Mouse (Mus musculus): ENCODE measurements around the gene Mapkbp1.
A peak's percentile ranks its signal among the peaks of the same experiment; 100 is the strongest.

Gene Mapkbp1

DNA sequence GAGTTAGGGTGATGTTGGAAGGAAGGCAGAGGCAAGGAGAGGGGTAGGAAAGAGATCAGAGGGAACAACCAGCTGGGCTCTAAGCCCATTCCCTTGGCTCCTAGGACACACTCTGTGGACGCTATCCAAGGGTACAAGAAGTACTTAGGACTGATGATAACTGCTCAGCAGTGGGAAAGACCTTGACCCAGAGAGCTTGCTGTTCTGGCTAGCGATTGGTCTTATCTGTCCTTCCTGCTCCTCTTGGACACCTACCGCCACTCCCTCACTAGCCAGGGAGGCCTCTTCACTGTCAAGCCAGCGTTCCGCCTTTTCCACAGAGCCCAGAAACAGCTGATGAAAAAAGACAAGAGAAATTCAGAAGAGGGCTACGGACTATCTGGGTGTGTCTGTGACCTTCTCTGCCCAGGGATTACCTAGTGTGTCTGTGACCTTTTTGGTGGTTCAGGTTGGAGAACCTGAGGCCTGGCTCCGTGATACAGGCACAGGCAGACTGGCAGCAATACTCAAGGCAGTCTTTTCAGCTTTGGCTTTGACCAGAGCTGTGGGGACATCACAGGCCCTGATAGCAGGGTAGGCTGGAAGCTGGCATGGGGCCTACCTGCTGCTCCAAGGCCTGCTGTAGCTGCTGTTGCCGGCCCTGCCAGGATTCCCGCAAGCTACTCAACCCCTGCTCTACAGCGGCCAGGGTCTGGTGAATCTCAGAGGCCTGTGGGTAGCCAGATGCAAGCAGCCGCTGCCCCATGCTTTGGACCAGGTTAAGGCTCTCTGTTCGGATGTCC lies 82.5 kb downstream of the Mapkbp1 start:
- no peak for DNase-seq (ENCODE audit: low read depth)

DNA sequence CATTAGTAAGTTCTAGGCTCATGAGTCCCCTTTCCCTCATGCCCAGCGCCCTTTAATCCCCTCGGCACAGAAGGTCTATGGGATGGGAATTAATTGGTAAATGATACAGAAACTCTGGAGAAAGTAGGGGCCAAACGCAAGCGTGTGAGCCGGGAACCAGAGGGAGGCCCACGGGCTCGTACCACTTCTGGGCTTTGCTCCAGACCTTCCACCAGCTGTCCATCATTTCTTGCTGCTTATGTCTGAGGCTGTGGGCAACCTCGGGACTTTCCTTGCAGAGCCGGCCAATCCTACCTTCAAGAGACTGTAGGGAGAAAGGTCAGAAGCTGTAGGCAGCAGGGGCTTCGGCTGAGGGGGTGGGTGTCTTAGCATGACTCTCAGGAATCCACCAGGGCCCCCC lies 83.4 kb downstream of the Mapkbp1 start:
- no peak for DNase-seq (ENCODE audit: low read depth)

DNA sequence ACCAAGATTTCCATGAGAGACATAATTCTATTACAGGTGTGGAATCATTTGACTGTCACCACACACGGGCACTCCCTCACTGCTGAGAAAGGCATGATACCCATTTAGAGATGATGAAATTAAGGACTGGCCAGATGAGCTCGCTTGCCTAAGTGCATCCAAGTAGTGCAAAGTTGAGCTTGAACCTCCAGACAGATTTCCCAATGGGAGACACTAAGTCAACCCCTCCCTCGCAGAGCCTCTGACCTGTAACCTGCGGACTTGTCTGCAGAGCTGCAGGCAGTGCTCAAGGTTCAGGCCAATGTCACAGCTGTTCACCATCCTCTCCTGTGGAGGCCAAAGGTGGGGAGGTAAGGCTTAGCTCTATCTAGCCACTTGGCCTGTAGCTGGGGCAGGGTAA lies 86.3 kb downstream of the Mapkbp1 start:
- no peak for DNase-seq (ENCODE audit: low read depth)

DNA sequence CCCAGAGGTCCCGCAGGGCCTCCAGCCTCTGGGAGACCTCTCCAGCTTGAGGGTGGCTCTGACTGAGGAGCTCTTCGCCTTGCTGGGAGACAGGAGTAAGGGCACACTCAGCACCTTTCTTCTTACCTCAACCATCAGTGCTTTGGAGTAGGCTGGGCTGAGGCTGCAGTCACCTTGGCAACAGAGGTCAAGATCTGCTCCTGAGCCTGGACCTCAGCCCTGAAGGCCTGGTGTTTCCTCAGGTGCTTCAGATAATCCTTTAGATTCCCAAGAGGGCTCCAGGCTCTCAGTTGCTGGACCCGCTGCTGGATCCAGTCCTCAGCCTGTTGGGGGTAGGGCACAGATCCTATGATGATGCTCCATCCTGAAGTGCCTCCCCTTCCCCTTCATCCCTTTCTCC lies 87.0 kb downstream of the Mapkbp1 start:
- no peak for DNase-seq (ENCODE audit: low read depth)

DNA sequence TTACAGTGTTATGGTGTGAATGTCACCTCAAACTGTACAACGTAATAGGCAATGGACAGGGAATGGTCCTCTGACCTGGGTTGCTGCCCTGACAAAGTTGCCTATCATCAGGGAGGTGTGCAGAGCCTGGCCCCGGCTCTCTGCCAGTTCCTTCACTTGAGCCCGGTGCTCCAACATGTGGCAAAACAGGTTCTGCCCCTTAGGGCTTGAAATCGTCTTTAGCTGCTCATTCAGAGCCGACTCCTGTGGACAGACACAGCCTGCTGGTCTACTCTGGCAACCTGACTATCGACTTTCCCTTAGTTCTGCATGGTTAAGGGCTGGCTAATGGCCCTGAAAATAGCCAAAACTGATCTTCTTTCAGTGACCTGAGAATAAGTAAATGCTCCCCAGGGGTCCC lies 87.7 kb downstream of the Mapkbp1 start:
- no peak for DNase-seq (ENCODE audit: low read depth)

DNA sequence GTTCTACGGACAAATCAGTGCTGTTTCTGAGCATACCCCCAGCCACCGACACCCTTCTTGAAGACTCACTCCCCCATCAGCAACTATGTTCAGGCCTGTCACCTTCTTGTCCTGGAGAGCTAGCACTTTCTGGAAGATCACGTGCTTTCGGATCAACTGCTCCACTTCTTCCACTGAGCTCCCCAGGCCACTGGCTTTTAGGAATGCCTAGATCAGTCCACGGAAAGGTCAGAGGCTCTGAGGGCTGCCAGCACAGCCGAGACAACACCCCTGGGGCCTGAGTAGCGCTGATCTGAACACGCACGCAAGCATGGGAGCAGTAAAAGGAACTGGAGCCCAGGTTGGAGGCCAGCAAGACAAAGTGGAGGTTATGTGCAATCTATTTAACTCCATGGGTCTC lies 88.2 kb downstream of the Mapkbp1 start:
- no peak for DNase-seq (ENCODE audit: low read depth)

DNA sequence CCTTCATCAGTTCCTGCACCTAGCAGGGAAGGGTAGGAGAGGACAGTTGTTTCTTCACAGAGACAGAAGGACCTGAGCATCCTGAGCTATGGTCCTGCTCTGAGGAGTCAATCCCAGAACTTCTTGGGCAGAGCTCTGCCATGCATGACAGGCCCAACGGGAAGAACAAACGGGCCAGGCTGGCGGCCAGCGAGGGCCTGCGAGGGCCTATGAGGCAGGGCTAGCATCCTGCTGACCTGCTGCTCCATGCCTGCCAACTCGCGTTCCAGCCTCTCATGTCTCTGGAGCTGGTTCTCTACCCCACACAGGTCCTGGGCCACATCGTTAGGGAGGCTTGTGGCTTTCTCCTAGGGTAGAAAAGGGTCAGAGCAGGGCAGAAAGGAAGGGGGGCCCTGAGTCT lies 89.7 kb downstream of the Mapkbp1 start:
- DNase-seq (ENCODE audit: low read depth): no peak

DNA sequence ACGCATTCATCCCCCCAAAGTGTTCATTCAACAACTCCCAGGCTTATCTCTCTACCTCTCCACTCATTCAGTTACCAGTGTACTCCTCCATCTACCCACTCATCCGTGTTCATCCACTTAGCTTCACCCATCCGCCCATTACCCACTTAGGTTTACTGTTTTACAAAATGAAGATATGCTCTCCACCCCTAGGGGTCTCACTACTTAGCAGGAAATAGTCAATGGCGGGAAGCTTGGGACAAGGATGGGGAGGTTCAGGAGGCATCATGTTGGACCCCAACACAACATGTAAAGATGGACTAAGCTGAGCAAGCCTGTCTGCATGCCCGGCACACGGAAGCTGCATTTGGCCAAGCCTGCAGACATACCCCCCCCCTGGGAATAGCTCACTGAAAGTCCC lies 92.1 kb downstream of the Mapkbp1 start:
- DNase-seq (ENCODE audit: low read depth): peak; percentile 16

DNA sequence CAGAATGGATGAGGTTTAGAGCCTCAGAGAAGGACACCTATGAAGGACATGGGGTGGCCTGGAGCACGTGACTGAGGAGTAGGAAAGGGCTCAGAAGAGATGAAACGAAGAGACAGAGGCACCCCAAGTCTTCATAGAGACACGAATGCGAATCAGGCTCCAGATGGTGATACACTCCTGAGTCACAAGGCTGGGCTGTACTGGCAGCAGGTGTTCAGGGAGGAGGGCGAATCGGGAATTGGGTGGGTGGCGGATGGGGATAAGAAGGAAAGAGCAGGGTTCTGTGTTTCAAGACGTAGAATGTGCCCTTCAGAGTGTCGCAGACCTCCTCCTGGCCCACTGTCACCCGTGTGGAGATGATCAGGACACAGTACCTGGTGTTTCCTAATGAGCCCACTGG lies 92.7 kb downstream of the Mapkbp1 start:
- no peak for DNase-seq (ENCODE audit: low read depth)

DNA sequence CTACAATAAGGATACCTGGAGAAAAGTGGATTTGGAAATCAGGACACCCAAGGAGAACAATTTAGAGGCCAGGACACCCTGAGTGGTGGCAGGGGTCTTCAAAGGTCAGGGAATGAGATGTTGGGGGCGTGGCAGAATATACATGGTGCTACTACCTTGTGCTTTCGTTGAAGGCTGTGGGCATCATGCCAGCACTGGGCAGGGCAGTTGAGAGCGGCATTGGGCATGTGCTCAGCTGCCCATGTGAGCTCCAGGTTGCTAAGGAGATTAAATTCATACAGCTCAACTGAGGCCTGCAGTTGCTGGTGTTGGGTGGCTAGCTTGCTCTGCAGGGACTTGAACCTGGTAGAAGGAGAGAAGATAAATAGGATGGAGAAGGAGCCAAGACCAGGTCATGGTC lies 93.7 kb downstream of the Mapkbp1 start:
- DNase-seq (ENCODE audit: low read depth): no peak

DNA sequence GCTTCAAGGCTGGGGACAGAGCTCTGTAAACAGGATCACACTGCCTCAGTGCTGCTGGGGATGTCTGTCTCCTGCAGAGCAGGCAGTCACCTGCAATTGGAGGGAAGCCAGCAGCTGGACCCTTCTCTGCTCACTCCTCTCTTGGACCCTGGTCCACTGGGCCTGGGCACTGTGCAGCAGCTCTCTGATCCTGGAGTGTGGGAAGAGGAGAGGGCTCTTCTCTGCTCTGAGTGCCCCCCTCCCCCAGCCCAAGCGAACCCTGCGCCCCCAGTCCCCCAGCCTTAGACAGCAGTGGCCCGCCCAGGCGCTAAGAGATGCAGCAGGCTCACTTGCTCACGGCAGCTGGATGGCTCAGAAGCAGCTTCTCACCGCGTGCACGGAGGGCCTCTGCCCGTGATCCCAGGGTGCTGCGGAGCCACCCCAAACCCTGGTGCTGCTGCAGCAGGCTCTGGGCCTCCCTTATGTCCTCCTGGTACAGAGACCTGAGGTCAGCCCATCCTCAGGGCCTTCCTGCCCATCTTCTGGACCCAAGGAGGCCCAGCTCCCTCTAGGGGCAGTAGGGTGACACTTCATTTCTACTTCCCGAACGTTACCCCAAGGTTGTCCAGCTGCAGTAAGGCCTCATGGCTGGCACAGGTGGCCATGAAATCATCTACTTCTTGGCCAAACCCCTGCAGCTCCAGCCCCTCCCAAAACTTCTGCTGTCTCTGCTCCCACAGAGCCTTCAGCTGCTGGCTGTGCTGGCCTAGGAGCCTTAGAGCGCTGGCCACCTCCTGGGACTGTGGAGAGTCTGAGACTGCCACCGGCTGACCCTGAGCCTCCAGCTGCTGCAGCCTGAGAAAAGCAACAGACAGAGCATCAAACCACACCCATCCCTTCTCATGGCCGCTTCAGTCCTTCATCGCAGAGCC lies 96.3 kb downstream of the Mapkbp1 start:
- DNase-seq (ENCODE audit: low read depth): peak; percentile 66

DNA sequence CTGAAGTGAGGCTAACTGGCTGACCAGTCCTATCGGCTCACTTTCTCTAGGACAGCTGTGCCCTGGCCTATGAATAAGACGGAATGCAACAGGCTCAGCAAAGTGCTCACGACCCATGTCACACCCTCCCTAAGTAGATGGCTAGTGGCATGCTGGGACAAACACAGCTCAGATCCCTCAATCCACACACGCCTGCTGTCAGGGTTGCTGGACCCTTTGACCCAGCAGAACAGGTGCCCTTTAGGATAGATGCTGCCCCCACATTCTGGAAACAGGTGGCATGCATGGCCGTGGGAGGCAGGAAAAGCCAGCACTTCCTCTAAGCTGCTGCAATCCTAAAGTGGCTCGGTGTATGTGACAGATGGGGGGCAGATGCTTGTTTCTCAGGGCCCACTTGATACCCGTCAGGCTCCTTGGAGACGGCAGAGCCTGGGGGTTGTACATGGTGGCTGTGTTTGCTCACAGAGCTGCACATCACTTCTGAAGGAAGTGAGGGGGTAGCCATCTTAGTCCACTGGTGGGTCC lies 97.0 kb downstream of the Mapkbp1 start:
- DNase-seq (ENCODE audit: low read depth): no peak

DNA sequence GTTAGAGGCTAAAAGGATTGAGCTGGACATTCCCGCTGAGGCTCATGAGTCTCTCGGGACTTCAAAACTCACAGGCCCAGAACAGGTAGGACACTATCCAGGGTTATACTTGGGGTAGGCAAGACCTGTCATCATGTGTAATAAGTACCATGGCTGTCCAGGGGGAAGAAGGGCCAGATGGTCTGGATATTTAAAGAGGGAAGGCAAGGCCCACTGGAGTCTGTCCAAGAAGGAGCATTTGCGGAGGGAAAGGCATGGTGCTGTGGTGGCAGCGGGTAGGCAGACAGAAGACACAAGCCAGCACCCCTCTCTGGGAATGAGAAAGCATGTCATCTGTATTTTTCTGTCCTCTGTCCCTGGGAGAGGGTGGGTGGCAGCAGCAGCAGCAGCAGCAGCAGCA lies 101.6 kb downstream of the Mapkbp1 start:
- no peak for DNase-seq (ENCODE audit: low read depth)

DNA sequence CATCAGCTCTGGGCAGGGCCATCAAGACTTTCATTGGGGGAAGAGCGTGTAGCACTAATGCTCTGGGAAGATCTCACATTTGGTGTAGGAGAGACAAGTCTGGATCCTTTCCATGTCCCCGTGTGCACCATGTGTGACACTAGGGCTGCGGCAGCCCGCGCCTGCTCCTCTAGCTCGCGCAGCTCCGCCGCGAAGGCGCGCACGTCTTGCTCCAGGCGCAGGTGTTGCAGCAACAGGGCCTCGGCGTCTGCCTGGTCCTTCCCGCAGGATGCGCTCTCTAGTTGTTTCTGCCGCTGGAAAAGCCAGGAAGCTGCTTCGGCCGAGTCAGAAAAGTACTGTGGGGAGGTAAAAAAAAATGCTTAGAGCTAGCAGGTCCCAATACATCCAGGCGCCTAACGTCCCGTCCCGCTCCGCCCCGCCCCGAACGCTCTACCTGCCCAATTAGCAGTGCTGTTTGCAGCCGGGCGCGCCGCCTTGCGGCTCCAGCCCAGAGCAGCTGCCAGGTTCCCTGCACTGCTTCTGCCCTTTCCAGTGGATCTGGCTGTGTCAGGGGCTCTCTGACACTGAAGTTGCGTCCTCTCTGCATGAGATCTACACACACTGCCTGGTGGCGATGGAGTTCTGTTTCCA lies 103.7 kb downstream of the Mapkbp1 start:
- no peak for DNase-seq (ENCODE audit: low read depth)

Data from 416B (cell line).